Mouse (Mus musculus) E14TG2a.4 (cell line): ENCODE data around the gene Pkm.

Experiments used
- H3K27me3 ChIP-seq: 2 replicates; pipeline ENCODE4 v1.6.1; 2014; ENCODE audit warnings: low read length, control low read depth; ENCODE audit not compliant: insufficient read depth
- H3K36me3 ChIP-seq: 2 replicates; pipeline ENCODE4 v1.6.1; 2014; ENCODE audit warnings: low read length, control low read depth; ENCODE audit not compliant: insufficient read depth
- H3K4me1 ChIP-seq: replicated peaks from 2 replicates; pipeline ENCODE4 v1.6.1; 2014; ENCODE audit warnings: low read depth, low read length, control low read depth
- H3K4me3 ChIP-seq: replicated peaks from 2 replicates; pipeline ENCODE4 v1.5.1; 2014; ENCODE audit warnings: mild to moderate bottlenecking, low read length
- H3K9me3 ChIP-seq: 2 replicates; pipeline ENCODE4 v1.6.1; 2014; ENCODE audit warnings: low read length, control low read depth
- CTCF ChIP-seq: conservative IDR thresholded peaks from 2 replicates; pipeline ENCODE4 v1.5.1; 2014; ENCODE audit warnings: low read length
- NANOG ChIP-seq: IDR thresholded peaks from 2 replicates; pipeline ENCODE4 v1.6.1; 2014; ENCODE audit warnings: borderline replicate concordance, low read length, mixed read lengths
- POU5F1 ChIP-seq: IDR thresholded peaks from 2 replicates; pipeline ENCODE4 v1.6.1; 2014; ENCODE audit warnings: low read length, borderline replicate concordance

Gene Pkm

GRCm38 (mm10) chr9:59649911-59650310 is 6.3 kb upstream of the Pkm start:
- Histone ChIP-seq H3K27me3 (no peaks in the 10 kb centered on the region), H3K4me3 (no peak overlapping the region), H3K9me3 (no peaks in the 10 kb centered on the region), H3K36me3 (peaks cover 33% of the 10 kb centered on the region), H3K4me1 (peaks cover 25% of the 10 kb centered on the region)
- no peak for TF ChIP-seq POU5F1
- no peak for TF ChIP-seq CTCF
- no peak for TF ChIP-seq NANOG

GRCm38 (mm10) chr9:59653371-59653770 is 2.8 kb upstream of the Pkm start:
- peaks cover 42% of the 10 kb centered on the region for H3K36me3 ChIP-seq
- TF ChIP-seq NANOG: no peak
- no peak for TF ChIP-seq POU5F1
- no peak for TF ChIP-seq CTCF
- H3K4me3 ChIP-seq: peak overlapping the region; percentile 26; the same call in 1 of the 2 replicates
- H3K27me3 ChIP-seq: no peaks in the 10 kb centered on the region
- H3K9me3 ChIP-seq: no peaks in the 10 kb centered on the region
- H3K4me1 ChIP-seq: peaks cover 32% of the 10 kb centered on the region

GRCm38 (mm10) chr9:59654450-59654983 is 1.7 kb upstream of the Pkm start:
- peak overlapping the region; percentile 99 for H3K4me3 ChIP-seq
- no peaks in the 10 kb centered on the region for H3K9me3 ChIP-seq
- no peaks in the 10 kb centered on the region for H3K27me3 ChIP-seq
- peaks cover 42% of the 10 kb centered on the region for H3K36me3 ChIP-seq
- TF ChIP-seq POU5F1 (no peak), CTCF (no peak), NANOG (no peak)
- H3K4me1 ChIP-seq: peaks cover 32% of the 10 kb centered on the region

GRCm38 (mm10) chr9:59656635-59657617 is 758 bp downstream of the Pkm start:
- no peak for TF ChIP-seq NANOG
- 0 out of 2 replicates have a peak, but pooled peaks have one; percentile 7 for TF ChIP-seq CTCF
- no peak for TF ChIP-seq POU5F1
- Histone ChIP-seq H3K4me1 (peaks cover 48% of the 10 kb centered on the region), H3K36me3 (peaks cover 49% of the 10 kb centered on the region), H3K27me3 (no peaks in the 10 kb centered on the region), H3K4me3 (peak overlapping the region; percentile 99), H3K9me3 (no peaks in the 10 kb centered on the region)

GRCm38 (mm10) chr9:59658146-59658545 is 2.0 kb downstream of the Pkm start:
- peaks cover 53% of the 10 kb centered on the region for H3K4me1 ChIP-seq
- H3K27me3 ChIP-seq: no peaks in the 10 kb centered on the region
- no peak for TF ChIP-seq NANOG
- H3K9me3 ChIP-seq: no peaks in the 10 kb centered on the region
- peaks cover 61% of the 10 kb centered on the region for H3K36me3 ChIP-seq
- H3K4me3 ChIP-seq: peak overlapping the region; percentile 99

GRCm38 (mm10) chr9:59659036-59660026 is 3.2 kb downstream of the Pkm start:
- Histone ChIP-seq H3K4me1 (peaks cover 53% of the 10 kb centered on the region), H3K4me3 (peak overlapping the region; percentile 99), H3K9me3 (no peaks in the 10 kb centered on the region), H3K27me3 (no peaks in the 10 kb centered on the region), H3K36me3 (peaks cover 73% of the 10 kb centered on the region)
- TF ChIP-seq CTCF: peak; percentile 98
- no peak for TF ChIP-seq NANOG

GRCm38 (mm10) chr9:59660421-59660820 is 4.3 kb downstream of the Pkm start:
- H3K4me3 ChIP-seq: peak overlapping the region; percentile 99
- TF ChIP-seq POU5F1: no peak
- no peak for TF ChIP-seq CTCF
- TF ChIP-seq NANOG: no peak
- no peaks in the 10 kb centered on the region for H3K27me3 ChIP-seq
- H3K36me3 ChIP-seq: peaks cover 84% of the 10 kb centered on the region
- H3K9me3 ChIP-seq: no peaks in the 10 kb centered on the region
- peaks cover 53% of the 10 kb centered on the region for H3K4me1 ChIP-seq

GRCm38 (mm10) chr9:59661298-59661975 is 5.3 kb downstream of the Pkm start:
- Histone ChIP-seq H3K36me3 (peaks cover 94% of the 10 kb centered on the region), H3K9me3 (no peaks in the 10 kb centered on the region)

More at GRCm38 (mm10) chr9:59661298-59661975, 5.3 kb downstream of the Pkm start:
- TF ChIP-seq CTCF: no peak
- no peak for TF ChIP-seq POU5F1
- no peak for TF ChIP-seq NANOG
- peak overlapping the region; percentile 99 for H3K4me3 ChIP-seq
- no peaks in the 10 kb centered on the region for H3K27me3 ChIP-seq
- peaks cover 62% of the 10 kb centered on the region for H3K4me1 ChIP-seq
